Mouse (Mus musculus) heart, embryonic 13.5 days (tissue): ENCODE data around the gene Btn1a1. TPM values are rescaled to one million over a fixed set of nuclear protein-coding genes. Genes with fewer than 3 reads are reported as not detected.

Source experiments
- ATAC-seq: fragments of 200-750 bp; cut with Nextera tagmentation; 2 replicates; pipeline ENCODE4 v1.8.0; 2017; ENCODE audit warnings: moderate TSS enrichment; ENCODE audit not compliant: insufficient number of reproducible peaks, low FRiP score, low TSS enrichment; ENCODE audit errors: extremely low read depth
- H3K27ac ChIP-seq: fragments of 300-500 bp; sonication (generic); replicated peaks from 2 replicates; pipeline ENCODE4 v1.5.1; 2015; ENCODE audit warnings: moderate library complexity, mild to moderate bottlenecking, inconsistent platforms
- H3K27me3 ChIP-seq: fragments of 300-500 bp; sonication (generic); replicated peaks from 2 replicates; pipeline ENCODE4 v1.6.1; 2015; ENCODE audit warnings: mild to moderate bottlenecking, inconsistent platforms
- H3K36me3 ChIP-seq: fragments of 300-500 bp; sonication (generic); 2 replicates; pipeline ENCODE4 v1.6.1; 2015; ENCODE audit warnings: mild to moderate bottlenecking, inconsistent platforms
- H3K4me1 ChIP-seq: fragments of 300-500 bp; sonication (generic); 2 replicates; pipeline ENCODE4 v1.6.1; 2015; ENCODE audit warnings: inconsistent platforms
- H3K4me2 ChIP-seq: fragments of 300-500 bp; sonication (generic); 2 replicates; pipeline ENCODE4 v1.6.1; 2015; ENCODE audit warnings: inconsistent platforms, mild to moderate bottlenecking, moderate library complexity
- H3K4me3 ChIP-seq: fragments of 300-500 bp; sonication (generic); 2 replicates; pipeline ENCODE4 v1.5.1; 2015; ENCODE audit warnings: moderate library complexity, mild to moderate bottlenecking, inconsistent platforms
- H3K9ac ChIP-seq: fragments of 300-500 bp; sonication (generic); 2 replicates; pipeline ENCODE4 v1.6.1; 2015; ENCODE audit warnings: inconsistent platforms, mild to moderate bottlenecking, moderate library complexity
- H3K9me3 ChIP-seq: fragments of 300-500 bp; sonication (generic); 2 replicates; pipeline ENCODE4 v1.6.1; 2016; ENCODE audit warnings: inconsistent platforms
- WGBS: fragments of 180-500 bp; shearing (Covaris S2); methylation state at CpG from one replicate; pipeline ENCODE4 v1.1.7; 2015; ENCODE audit warnings: mixed read lengths; 5-methylcytosine and 5-hydroxymethylcytosine counted together
- polyA plus RNA-seq: library from polyadenylated mRNA; unstranded; fragments of >200 nt; fragmentation: Nextera tagmentation; extraction: Ambion mirVana; gene quantifications from 2 replicates; pipeline ENCODE4 v1.2.1, GENCODE M21; 2015

Gene Btn1a1
- polyA plus RNA-seq, 1 experiment from 2014 or later: 1.1 TPM

DNA sequence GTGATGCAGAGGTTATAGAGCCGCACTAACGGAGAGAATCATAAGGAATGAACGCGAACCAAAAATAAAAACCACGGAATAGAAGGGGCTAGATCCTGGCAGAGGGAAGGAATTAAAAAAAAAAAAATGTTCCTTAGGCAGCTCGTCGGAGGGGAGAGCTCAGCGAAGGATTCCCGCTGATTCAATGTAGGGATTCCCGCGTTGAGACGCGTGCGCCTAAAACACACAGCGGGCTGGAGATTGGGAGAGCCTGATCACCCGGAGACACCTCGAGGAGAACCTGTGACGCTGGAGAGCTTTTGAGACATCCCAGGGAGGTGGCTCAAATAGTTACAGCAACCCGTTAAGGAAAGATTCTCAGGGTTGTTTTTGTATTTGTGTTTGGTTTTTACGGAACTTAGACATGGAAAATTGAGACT lies 53.5 kb downstream of the Btn1a1 start:
- under 1% methylated on average over 20 of the region's 20 CpGs for WGBS
- Histone ChIP-seq H3K9ac (peak overlapping the region; percentile 71), H3K27me3 (peaks cover 37% of the 10 kb centered on the region), H3K27ac (no peak overlapping the region), H3K4me2 (peak overlapping the region; percentile 76), H3K4me1 (peaks cover 17% of the 10 kb centered on the region), H3K4me3 (peak overlapping the region; percentile 49), H3K36me3 (no peaks in the 10 kb centered on the region), H3K9me3 (no peaks in the 10 kb centered on the region)
- ATAC-seq: no peak

- no peaks in the 10 kb centered on the region for H3K9me3 ChIP-seq
- H3K4me1 ChIP-seq: peaks cover 17% of the 10 kb centered on the region
- no peak for ATAC-seq
- H3K27me3 ChIP-seq: peaks cover 43% of the 10 kb centered on the region
- WGBS: 6% methylated on average over 29 of the region's 29 CpGs
- H3K9ac ChIP-seq: peak overlapping the region; percentile 71; the same call in 1 of the 2 replicates
- no peaks in the 10 kb centered on the region for H3K36me3 ChIP-seq
- H3K4me3 ChIP-seq: peak overlapping the region; percentile 49
- peak overlapping the region; percentile 76 for H3K4me2 ChIP-seq
- no peak overlapping the region for H3K27ac ChIP-seq
These were observed 54.1 kb downstream of the Btn1a1 start for GRCm38 (mm10) chr13:23411311-23412210.

GRCm38 (mm10) chr13:23410632-23411031 lies 55.1 kb downstream of the Btn1a1 start:
- H3K4me2 ChIP-seq: no peak overlapping the region
- H3K36me3 ChIP-seq: no peaks in the 10 kb centered on the region
- no peak for ATAC-seq
- H3K9ac ChIP-seq: no peak overlapping the region
- H3K4me1 ChIP-seq: peaks cover 17% of the 10 kb centered on the region
- whole genome bisulfite sequencing: 63% methylated on average over 9 of the region's 9 CpGs
- H3K27me3 ChIP-seq: peaks cover 48% of the 10 kb centered on the region
- H3K27ac ChIP-seq: no peak overlapping the region
- H3K4me3 ChIP-seq: no peak overlapping the region
- H3K9me3 ChIP-seq: no peaks in the 10 kb centered on the region

Other genes starting within 250 kb of the Btn1a1 start
- gene Vmn1r222, start 230.0 kb downstream of the Btn1a1 start, polyA plus RNA-seq: not detected in 2 replicates
- gene Vmn1r223, start 218.8 kb downstream of the Btn1a1 start, polyA plus RNA-seq: not detected in 2 replicates
- 36.7 and 40.7 TPM in 2 replicates for gene Zfp322a, start 96.7 kb downstream of the Btn1a1 start, polyA plus RNA-seq
- 8.5 and 8.7 TPM in 2 replicates for gene Abt1, start 42.0 kb downstream of the Btn1a1 start, polyA plus RNA-seq
- 0.45 and 0.82 TPM in 2 replicates for gene Btn2a2, start 23.0 kb upstream of the Btn1a1 start, polyA plus RNA-seq
- 6.3 and 7.2 TPM in 2 replicates for gene Hist1h4h, start 65.1 kb upstream of the Btn1a1 start, polyA plus RNA-seq
- gene Hist1h2af, start 68.0 kb upstream of the Btn1a1 start, polyA plus RNA-seq: 2.0 and 3.0 TPM in 2 replicates
- gene Hist1h3g, start 69.5 kb upstream of the Btn1a1 start, polyA plus RNA-seq: 4.1 and 5.5 TPM in 2 replicates
- 0.32 and 0.52 TPM in 2 replicates for gene Hist1h2bh, start 77.5 kb upstream of the Btn1a1 start, polyA plus RNA-seq
- 0.28 and 0.48 TPM in 2 replicates for gene Hist1h3f, start 78.2 kb upstream of the Btn1a1 start, polyA plus RNA-seq
- not detected in 2 replicates for gene Hist1h4f, start 85.7 kb upstream of the Btn1a1 start, polyA plus RNA-seq
- 0.23 and 0.29 TPM in 2 replicates for gene Hist1h1d, start 87.4 kb upstream of the Btn1a1 start, polyA plus RNA-seq
- gene Hist1h3e, start 96.5 kb upstream of the Btn1a1 start, polyA plus RNA-seq: 1.5 and 2.2 TPM in 2 replicates
- gene Hist1h2ae, start 105.3 kb upstream of the Btn1a1 start, polyA plus RNA-seq: 33.5 and 42.7 TPM in 2 replicates
- gene Hist1h2bg, start 105.5 kb upstream of the Btn1a1 start, polyA plus RNA-seq: 3.9 and 4.2 TPM in 2 replicates
- 1.6 and 3.0 TPM in 2 replicates for gene Hist1h2bf, start 108.3 kb upstream of the Btn1a1 start, polyA plus RNA-seq
- gene Hist1h2ad, start 108.5 kb upstream of the Btn1a1 start, polyA plus RNA-seq: 0.60 and 0.84 TPM in 2 replicates
- gene Hist1h3d, start 109.9 kb upstream of the Btn1a1 start, polyA plus RNA-seq: 2.4 TPM in 2 replicates
- 54.8 and 60.0 TPM in 2 replicates for gene Hist1h4d, start 115.7 kb upstream of the Btn1a1 start, polyA plus RNA-seq
- 1.3 and 1.5 TPM in 2 replicates for gene Hist1h2be, start 155.2 kb upstream of the Btn1a1 start, polyA plus RNA-seq
- gene Hist1h1e, start 156.7 kb upstream of the Btn1a1 start, polyA plus RNA-seq: 11.0 and 12.2 TPM in 2 replicates
- 0.59 and 0.68 TPM in 2 replicates for gene Hist1h2ac, start 218.0 kb upstream of the Btn1a1 start, polyA plus RNA-seq
- 50.1 and 54.5 TPM in 2 replicates for gene Hist1h2bc, start 218.3 kb upstream of the Btn1a1 start, polyA plus RNA-seq
- not detected in 2 replicates for gene Hist1h1t, start 229.9 kb upstream of the Btn1a1 start, polyA plus RNA-seq
- 2.4 and 3.7 TPM in 2 replicates for gene Hist1h4c, start 232.6 kb upstream of the Btn1a1 start, polyA plus RNA-seq
- gene Hfe, start 245.0 kb upstream of the Btn1a1 start, polyA plus RNA-seq: 10.3 and 10.7 TPM in 2 replicates